Mouse (Mus musculus) 416B (cell line): ENCODE measurements around the gene Skap1.

Experiments used
- DNase-seq: peaks from one replicate; pipeline ENCODE4 v3.0.0; 2011; ENCODE audit warnings: low read depth

Gene Skap1

DNA sequence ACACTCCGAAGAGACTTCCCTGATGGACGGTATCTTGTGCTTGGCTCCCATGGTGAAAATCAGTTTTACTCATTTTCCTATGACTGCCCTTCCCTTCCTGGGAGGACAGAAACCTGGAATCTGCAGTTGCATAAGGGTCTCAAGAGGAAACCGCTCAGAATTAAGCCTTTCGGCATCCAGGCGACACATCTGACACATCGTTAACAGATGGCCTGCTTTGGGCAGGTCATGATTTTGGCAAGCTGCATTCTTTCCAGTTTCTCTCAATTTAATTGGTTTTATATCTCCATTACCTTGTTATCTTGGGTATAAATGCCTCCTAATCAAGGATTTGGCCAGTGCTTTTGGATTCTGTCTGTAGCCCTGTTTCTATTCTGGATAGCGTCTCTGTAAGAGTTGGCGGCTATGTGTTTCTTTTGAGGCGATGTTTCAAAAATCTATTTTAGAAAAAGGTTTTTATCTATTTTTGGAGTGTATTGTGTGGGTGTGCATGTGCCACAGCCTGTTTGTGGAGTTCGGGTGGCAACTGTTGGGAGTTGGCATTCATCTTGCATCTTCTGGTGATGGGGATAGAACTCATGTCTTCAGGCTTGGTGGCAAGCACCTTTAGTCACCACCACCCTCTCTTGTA lies 1.1 kb downstream of the Skap1 start:
- DNase-seq: no peak

DNA sequence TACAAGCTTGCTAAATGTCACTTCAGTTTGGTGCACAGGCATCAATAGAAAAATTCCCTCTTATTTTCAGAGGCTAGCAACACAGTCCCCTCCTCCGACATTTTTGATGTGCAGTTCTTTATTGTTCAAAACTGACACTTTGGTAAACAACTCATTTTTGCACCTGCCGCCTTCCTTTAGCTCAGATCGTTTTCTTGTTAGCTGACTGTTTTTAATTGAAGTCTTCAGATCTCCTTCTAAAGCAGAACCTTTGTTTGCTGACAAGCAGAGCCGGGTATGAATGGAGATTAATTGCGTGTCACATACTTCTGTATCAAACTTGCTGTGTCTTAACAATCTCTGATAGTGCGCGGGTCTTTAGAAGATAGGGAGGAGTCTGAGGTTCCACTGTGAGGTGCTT lies 2.0 kb downstream of the Skap1 start:
- DNase-seq: no peak

DNA sequence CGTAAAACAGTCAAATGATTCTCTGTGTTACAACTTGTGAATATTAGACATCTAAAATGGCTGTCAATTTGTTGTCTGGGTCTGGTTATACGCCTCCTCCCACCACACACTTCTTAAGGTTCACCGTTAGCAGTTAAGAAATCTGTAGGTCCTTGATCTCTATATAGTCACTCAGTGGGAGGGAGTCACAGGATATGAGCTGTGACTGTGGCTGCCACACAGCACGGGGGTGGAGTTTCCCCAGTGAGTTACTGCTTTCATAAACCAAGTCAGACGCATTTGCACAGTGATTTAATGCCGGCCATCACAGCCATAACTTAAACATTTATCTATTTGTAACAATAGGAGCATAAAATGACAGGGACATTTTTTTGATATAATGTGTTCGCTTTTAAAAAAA lies 2.6 kb downstream of the Skap1 start:
- DNase-seq: peak; percentile 26

DNA sequence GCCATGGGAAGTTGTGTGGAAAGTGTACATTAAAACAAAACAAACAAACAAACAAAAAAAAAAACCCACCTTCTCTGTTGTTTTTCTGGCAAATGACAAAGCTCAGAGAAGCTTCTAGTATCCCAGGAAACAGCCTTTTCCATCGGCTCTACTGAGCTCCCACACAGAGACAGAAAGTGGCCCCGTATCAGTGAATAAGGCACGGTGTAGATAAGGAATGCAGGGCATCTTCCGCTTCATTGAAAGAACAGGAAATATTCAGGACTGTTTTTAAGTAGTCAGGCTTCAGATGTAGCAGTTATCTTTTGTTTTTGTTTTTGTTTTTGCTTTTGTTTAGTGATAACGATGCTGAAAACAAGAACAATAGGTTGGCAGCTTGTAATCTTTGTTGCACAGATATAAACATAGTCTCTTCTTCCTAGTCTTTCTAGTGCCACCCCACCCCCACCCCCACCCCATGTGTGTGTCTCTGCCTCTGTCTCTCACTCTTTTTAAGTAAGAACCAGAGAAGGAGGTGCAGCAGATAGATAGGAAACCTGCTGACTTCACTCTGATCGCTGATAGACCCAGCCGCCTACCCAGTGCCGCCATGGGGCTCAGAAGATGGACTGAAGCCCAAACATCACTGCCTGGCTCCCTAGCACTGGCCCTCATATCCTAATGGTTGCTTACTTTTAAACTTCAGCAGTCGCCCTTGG lies 3.8 kb downstream of the Skap1 start:
- no peak for DNase-seq

DNA sequence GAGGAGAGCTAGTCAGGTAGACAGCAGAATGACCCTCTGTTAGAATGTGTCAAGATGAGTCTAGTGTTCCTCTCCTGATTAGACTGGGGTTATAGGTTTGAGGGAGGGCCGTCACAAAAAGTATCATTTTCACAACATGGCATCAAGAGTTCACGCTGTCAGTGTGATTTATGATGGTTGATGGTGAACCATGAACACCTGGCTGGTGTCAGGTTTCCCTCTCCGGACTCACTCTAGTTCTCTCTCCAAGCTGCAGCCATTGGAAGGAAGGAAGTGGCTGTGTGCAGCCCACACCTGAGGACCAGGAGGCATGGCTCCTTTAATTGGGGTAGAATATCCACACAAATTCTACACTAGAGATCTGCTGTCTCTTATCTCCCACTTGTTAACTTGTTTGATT lies 18.3 kb downstream of the Skap1 start:
- no peak for DNase-seq

DNA sequence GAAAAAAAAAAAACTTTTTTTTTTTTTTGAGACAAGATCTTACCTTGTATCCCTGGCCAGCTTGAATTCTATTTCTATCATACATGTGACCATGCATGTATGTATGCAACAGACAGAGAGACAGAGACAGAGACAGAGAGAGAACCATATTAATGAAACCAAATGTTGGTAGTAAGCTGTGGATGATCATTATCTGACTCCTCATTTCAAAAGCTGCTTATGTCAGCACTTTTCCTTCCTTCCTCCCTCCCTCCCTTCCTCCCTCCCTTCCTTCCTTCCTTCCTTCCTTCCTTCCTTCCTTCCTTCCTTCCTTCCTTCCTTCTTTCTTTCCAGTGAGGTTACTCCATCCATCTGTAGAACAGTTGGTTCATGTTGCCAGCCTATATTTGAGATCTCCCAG lies 18.8 kb downstream of the Skap1 start:
- no peak for DNase-seq

DNA sequence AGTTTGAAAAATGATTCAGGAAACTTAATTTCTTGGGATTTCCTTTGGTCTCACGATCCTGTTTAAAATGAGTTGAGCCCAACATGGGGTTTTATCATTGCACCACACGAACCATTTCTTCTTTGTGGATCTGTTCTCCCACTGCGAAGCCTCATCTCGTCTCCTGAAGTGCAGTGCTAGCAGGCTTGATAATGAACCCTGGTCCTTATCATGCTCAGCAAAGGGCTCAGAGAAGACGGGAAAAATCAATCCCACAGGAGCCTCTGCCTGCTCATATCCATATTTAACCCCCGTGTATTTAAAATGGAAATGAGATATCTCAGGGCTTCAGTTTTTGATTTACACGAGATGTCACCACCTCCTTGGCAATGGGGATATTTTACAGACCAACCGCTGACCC lies 34.1 kb downstream of the Skap1 start:
- no peak for DNase-seq

DNA sequence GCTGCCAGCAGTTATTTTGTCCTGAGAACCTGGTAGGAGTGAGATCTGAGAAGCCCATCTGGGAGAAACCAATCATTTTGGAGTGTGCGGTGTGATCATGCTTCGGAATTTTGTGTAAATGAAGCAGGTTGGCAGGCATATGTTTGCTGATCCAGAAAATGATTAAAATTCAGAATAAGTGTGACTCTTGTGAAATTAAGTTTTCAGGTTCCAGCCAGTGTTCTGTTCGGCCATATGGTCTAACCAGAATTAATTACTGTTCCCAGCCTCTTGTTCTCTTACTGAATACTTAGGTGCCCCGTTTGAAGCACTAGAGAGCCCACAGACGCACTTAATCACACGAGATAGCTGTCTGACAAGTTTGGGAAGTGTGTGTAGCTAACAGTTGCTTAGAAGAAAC lies 36.6 kb downstream of the Skap1 start:
- DNase-seq: no peak

DNA sequence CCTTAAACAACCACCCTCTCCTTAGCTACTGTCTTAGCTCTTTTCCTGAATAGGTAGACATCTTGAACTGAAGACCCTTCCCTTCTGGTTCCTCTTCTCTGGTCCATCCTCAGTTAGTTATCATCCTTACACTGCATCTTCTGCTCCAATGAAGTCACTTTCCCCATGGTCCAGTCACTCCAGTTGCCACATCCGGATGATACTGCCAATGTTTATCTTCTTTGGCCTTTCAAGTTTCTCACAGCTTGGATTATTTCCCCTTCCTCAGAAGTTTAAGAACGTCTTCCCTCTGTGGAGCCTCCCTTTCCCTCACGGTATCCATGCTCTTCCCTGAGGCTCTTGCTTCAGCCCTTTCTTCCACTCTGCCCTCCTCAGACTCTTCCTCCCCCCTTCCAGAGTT lies 38.6 kb downstream of the Skap1 start:
- DNase-seq: no peak

DNA sequence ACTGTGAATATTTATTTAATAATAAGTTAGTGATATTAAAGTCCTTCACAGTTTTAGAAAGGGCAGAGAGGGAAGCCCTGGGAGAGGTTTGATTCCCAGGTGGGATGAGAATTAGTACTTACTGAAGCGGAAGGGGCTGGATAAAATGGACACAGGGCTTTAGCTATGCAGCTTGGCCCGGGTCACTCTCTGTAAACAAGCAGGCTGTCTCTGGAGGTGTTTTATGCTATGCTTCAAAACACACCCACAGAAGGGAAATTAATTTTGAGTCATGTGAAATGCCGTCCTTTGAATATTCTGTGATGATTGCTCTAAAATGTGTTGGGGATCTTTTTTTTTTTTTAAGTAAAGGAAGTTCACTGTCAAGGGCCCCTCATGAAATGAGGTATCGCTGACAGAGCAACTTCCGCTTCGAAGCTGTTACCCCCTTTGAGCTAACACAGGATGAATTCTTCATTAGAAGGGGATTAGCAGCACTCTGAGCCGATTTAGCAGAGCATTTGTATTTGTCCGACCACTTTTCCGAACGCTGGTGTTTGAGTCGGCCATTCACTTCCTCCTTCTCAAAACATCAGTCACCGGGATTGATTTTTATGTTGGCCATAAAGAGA lies 40.2 kb downstream of the Skap1 start:
- no peak for DNase-seq

DNA sequence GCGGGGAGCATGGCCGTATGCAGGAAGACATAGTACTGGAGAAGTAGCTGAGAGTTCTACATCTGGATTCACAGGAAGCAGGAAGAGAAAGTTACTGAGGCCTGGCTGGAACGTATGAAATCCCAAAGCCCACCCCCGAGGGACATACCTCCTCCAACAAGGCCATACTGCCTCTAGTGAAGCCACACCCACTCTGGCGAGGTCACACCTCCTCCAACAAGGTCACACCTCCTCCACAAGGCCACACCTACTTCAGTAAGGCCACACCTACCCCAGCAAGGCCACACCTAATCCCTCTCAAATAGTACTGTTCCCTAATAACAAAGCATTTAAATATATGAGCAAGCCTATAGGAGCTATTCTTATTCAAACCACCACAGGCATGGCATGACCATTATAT lies 41.4 kb downstream of the Skap1 start:
- DNase-seq: no peak

DNA sequence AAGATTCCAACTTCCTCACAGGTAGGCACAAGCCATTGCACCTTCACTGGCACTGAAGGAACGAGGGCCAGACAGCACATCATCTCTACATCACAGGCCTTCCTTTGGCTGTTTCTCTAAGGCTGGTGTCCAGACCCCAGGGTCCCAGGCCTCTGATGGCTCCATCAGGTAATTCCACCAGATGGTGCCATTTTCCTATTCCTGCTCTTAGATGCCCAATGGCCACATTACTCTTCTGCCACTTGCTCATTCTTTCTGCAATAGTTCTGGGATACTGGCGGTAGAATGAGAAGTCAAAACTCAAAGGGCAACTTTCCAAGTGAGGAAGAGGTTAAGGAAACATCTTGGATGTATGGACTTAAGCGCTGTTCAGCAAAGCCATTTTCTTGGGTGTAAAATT lies 50.8 kb downstream of the Skap1 start:
- no peak for DNase-seq

DNA sequence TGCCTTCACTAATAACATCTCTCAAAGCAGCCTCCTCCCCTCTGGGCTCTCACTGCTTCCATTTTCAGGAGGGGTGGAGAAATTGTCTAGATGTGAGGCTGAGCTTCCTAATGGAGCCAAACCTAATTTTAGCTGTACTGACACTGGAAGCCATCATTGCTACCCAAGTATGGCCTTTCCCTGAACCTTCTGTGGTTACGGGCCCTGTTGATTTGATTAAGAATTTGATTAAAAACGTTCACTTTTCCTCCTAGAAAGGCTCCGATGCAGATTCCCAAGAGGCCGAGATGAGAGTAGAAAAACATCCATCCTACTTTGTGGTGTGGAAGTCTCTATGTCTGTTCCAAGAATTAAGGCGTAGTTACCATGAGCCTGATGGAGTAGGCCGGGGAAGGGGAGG lies 60.1 kb downstream of the Skap1 start:
- no peak for DNase-seq

DNA sequence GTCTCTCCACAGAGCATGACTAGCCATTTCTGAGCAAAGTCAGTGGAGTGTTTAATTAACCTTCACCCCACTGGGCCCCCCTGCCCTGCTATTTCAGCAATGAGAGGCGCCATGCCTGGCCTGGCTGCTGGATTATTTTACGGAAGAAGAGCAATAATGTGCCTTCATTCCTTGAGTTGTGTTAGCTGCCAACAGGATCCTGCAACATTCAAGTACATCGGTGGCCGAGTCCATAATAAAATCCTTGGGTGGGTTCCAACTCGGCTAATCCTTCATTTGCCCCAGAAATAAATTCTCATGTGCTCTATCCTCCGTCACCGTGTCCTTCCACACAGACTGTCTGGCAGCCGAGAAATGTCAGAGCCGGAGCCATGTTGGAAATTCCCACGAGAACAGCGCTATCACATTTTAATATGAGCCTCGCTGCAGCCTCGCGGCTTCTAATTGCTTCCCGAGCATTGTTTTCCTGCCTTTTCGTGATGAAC lies 61.8 kb downstream of the Skap1 start:
- no peak for DNase-seq

DNA sequence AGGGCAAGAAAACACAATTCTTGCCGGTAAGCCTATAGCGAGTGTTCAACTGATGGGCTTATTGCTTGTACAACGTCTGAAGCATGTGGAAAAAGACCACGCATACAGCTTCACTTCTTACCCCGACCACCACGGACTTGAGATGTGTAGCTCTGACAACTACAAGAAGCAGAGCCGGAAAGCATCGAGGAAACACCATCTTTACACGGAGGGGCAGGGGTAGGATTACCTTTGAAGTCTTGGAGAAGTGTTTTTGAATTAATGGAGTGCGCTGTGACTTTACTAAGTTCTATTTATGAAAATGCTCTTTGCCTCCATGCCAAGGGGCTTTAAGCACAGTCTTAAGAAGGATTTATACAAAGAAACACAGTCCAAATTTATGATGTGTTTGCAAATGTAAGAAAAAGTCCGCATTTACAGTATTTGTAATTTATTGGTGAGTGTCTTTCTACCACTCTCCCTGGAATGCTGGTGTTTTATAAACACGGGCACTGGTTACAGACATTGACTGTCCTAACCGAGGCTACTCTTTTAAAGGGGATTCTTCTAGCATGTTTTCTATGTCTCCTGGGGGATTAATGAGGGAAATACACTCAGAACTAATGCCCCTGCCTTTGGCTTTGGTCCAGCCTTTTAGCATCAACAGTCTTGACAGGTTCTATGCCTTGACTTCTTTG lies 67.5 kb downstream of the Skap1 start:
- no peak for DNase-seq

DNA sequence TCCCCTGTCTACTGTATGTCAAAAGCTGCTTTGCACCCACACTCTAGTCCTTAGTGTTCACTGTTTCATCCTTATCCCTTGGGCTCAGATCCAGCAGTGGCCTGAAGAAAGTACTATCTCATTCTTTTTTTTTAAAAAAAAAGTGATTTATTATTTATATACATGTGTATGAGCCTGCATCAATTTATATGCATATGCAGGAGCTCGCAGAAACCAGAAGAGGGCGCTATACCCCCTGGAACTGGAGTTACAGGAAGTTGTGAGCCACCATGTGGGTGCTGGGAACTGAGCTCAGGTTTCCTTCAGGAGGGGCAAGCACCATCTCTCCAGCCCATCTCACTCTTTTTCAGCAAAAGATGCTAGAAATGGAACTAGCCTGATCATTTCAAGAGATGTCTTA lies 70.1 kb downstream of the Skap1 start:
- peak; percentile 16 for DNase-seq

DNA sequence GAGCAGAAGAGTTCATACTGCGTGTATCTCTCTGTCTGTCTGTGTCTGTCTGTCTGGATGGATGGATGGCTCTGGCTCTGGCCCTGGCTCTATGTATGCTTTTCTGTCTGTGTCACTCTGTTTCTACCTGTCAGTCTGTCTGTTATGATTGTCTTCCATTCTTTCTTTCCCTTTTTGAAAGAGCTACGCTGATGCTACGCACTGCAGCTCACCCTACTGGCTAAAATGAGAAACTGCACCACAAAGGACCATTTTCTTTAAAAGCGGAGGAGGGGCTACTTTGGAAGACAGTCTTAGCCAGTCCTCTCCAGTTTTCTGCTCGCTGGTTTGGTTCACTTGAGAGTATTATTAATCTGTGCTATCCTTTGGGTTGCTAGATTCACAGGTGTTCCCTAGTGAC lies 71.8 kb downstream of the Skap1 start:
- peak; percentile 49 for DNase-seq

DNA sequence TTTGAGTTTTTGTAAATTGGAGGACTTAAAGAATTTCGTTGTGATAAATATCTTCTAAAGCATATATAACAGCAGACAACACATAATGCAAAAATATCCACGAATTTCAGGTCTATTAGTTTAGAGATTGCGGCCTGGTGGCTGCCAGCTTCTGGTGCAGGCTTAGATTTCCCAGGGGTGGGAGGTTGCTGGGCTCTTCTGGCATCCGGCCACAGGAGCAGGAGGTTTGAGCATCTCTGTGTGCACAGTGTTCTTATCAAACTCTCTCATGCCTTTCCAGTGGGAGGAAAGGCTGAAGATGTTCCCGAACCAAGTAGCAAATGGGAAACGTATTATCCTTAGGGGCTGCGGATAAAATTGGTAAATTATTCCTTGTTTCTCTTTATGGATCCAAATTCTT lies 77.6 kb downstream of the Skap1 start:
- DNase-seq: no peak

DNA sequence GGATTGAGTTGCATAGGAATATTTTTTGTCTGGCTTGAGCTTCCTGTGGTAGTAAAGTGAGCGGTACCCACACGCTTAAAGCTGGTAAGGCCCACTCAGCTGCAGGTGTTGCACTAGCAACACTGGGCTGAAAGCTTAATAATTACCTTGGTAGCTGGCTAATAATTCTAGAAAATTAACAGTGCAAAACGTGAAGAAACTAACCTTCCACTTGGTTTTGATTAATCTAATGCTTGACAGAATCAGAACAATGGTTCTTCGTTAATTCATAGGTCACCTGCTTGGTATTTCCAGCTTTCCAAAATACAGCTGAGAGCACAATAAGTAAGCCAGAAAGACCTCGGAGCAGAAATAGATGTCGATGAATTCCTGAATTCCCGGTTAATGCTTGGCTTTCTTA lies 78.2 kb downstream of the Skap1 start:
- no peak for DNase-seq

DNA sequence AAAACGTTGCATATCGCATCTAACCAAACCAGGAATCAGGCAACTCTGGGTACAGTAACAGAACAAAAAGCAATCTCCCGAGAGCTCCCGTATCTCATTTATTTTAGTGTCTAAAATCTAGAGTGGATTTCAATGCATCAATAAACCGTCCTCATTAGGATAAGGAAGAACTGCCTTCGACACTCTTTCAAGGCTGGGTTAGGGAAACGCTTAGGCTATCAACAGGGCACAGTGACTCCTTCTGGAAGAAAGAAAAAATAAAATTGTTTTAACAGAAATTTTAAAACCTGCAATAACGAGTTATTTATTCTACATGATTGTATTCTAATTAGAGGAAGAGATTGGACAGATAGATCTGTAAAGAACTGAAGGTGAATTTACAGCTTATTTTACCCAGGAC lies 82.0 kb downstream of the Skap1 start:
- DNase-seq: no peak

DNA sequence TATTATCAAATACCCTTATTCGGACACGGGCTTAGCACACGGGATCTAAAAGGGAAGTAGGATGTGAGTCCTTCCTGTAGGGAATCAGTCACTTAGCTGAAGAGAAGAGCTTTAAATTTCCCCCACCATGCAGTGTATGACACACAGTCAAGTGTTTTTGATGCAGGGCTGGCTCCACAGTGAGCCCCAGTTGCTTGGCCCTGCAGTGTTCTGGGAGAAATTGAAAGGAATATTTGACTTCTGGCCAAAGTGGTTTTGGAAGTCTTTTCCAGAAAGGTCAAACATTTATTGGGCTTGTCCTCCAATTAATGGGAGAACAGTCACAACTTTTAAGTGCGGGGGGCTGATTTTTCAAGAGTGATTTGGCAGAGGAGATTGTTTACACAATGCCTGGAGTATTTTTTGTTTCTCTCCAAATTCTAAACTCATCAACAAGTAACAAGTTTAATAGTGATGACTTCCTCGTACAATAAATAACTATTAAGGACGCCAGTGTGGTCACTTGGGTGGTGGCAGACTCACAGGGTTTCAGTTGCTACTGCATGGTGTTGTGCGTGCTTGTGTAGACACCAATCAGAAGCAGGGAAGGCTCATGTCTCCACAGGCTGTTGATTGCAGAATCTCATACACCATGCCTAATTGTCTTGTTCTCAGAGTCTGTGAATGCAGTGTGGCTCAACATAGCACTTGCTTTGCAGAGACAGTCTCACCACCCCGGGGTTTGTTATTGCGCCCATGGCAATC lies 86.7 kb downstream of the Skap1 start:
- no peak for DNase-seq

DNA sequence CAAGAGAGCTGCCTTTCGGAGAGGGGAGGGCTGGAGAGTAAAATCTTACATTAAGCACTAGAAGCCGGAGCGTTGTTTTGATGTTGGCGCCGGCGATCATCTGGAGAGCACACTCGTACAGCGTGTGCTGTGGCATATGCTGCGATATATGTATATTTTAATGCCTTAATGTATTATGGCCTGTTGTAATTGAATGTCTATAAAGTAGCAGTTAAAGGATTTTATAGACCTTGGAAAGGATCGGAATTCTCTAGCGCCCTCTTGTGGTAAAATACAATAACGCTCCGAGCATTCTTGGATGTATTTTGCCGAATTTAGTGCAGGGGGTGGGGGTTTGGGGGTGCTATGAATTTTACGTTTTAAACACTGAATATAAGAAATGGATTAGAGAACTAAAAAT lies 88.7 kb downstream of the Skap1 start:
- peak; percentile 45 for DNase-seq
